Mouse (Mus musculus) heart, postnatal 25 days (tissue): ENCODE results near the gene Lingo3. TPM values are rescaled to one million over a fixed set of nuclear protein-coding genes. Genes with fewer than 3 reads are reported as not detected.

Source experiments
- DNase-seq: peaks from one replicate; pipeline ENCODE4 v3.0.0; 2022; ENCODE audit warnings: low spot score
- intact Hi-C: fragments of 180-260 bp; cut with DNase I; formaldehyde crosslinking; loops from one replicate; pipeline ENCODE4 v1.15.1; 2025
- total RNA-seq, 2 experiments: library from RNA; stranded (reverse); gene quantifications; 2 replicates each; pipeline ENCODE4 v1.2.3; 2021

Gene Lingo3
- total RNA-seq, 2 experiments from 2014 or later = 6.3 to 10.6 TPM

GRCm38 (mm10) chr10:80805925-80806324 is 37.9 kb downstream of the Lingo3 start:
- no peak for DNase-seq
- intact Hi-C loops = loop anchor here (5.0 kb wide), 1 partner anchor 59 kb away; no protein-coding TSS in a partner anchor

- intact Hi-C loops = loop anchor here (5.0 kb wide), 1 partner anchor 58 kb away; no protein-coding TSS in a partner anchor
- no peak for DNase-seq
Observed at GRCm38 (mm10) chr10:80805322-80805721, 38.5 kb downstream of the Lingo3 start.

GRCm38 (mm10) chr10:80804916-80805315 is 38.9 kb downstream of the Lingo3 start, which contains the start of gene Amh:
TSS of gene Amh (plus strand) at chr10:80805243.
- DNase-seq = no peak
- intact Hi-C loops = loop anchor here (5.0 kb wide), 1 partner anchor 58 kb away; no protein-coding TSS in a partner anchor

- no peak for DNase-seq
- intact Hi-C loops = no loop called here
Observed at GRCm38 (mm10) chr10:80804340-80804739, 39.5 kb downstream of the Lingo3 start.

- no peak for DNase-seq
- intact Hi-C loops = no loop called here
Observed at GRCm38 (mm10) chr10:80802996-80803395, 40.8 kb downstream of the Lingo3 start.

GRCm38 (mm10) chr10:80802204-80802912 is 41.5 kb downstream of the Lingo3 start:
- no peak for DNase-seq
- intact Hi-C loops = no loop called here

- intact Hi-C loops = loop anchor here (2.0 kb wide), 1 partner anchor 28 kb away; the partner anchor contains the start of gene Oaz1
- no peak for DNase-seq
Observed at GRCm38 (mm10) chr10:80799070-80799566, 44.7 kb downstream of the Lingo3 start.

- intact Hi-C loops = loop anchor here (2.0 kb wide), 1 partner anchor 28 kb away; the partner anchor contains the start of gene Oaz1
- peak; percentile 91 for DNase-seq
Observed at GRCm38 (mm10) chr10:80798150-80799006, 45.5 kb downstream of the Lingo3 start, which contains the start of the genes Sf3a2 and Plekhj1. TSS of gene Sf3a2 (plus strand) at chr10:80798198. TSS of gene Plekhj1 (minus strand) at chr10:80798626.

GRCm38 (mm10) chr10:80797186-80798149 is 46.4 kb downstream of the Lingo3 start:
- no peak for DNase-seq
- intact Hi-C loops = loop anchor here (2.0 kb wide), 1 partner anchor 29 kb away; the partner anchor contains the start of gene Oaz1

- DNase-seq = no peak
- intact Hi-C loops = no loop called here
Observed at GRCm38 (mm10) chr10:80796307-80796848, 47.5 kb downstream of the Lingo3 start.

- DNase-seq = no peak
- intact Hi-C loops = no loop called here
Observed at GRCm38 (mm10) chr10:80794750-80795149, 49.1 kb downstream of the Lingo3 start.

- intact Hi-C loops = no loop called here
- no peak for DNase-seq
Observed at GRCm38 (mm10) chr10:80793803-80794202, 50.0 kb downstream of the Lingo3 start.

GRCm38 (mm10) chr10:80793033-80793784 is 50.6 kb downstream of the Lingo3 start:
- intact Hi-C loops = no loop called here

GRCm38 (mm10) chr10:80792175-80793032 is 51.4 kb downstream of the Lingo3 start:
- no peak for DNase-seq
- intact Hi-C loops = no loop called here

More at GRCm38 (mm10) chr10:80793033-80793784, 50.6 kb downstream of the Lingo3 start:
- DNase-seq = no peak

GRCm38 (mm10) chr10:80791476-80792174 is 52.2 kb downstream of the Lingo3 start:
- intact Hi-C loops = no loop called here
- no peak for DNase-seq

GRCm38 (mm10) chr10:80790761-80791404 is 53.0 kb downstream of the Lingo3 start:
- DNase-seq = no peak
- intact Hi-C loops = no loop called here
